Comparison of ENCODE assay signal across 14 mouse cellular contexts in genomic region chrX:113421517-113422187, GRCm38 (mm10).
DNase-seq lines count a peak whose midpoint lies in the region; ATAC-seq lines count a peak whose summit lies in the region.
"Had no signal": no experiment of that assay in that cellular context is flagged by ENCODE, and none has a peak within 500 bp of the region (broad histone marks: within the 10 kb centered on the region; RNA-seq: fewer than 3 reads in every experiment).

No protein-coding gene starts in this region.

- H3K36me3 ChIP-seq in forebrain, embryonic 12.5 days (replicated peaks), result no peaks in the 10 kb centered on the region
- no peaks in the 10 kb centered on the region for H3K36me3 ChIP-seq in forebrain, embryonic 13.5 days (ENCODE audit: poor library complexity, severe bottlenecking)
- H3K36me3 ChIP-seq: limb, embryonic 12.5 days; liver, embryonic 15.5 days had no signal

- DNase-seq in ES-CJ7 (ENCODE audit: low read depth, low spot score), result peak; percentile 1
- DNase-seq in embryo, embryonic 11 days, result peak; percentile 71
- DNase-seq in mesoderm, embryonic 11.5 days (ENCODE audit: low read depth, low spot score), result peak; percentile 54
- DNase-seq in gastrocnemius, postnatal 4 days (ENCODE audit: low spot score in 2 of 2), result no peak
- DNase-seq in layer of hippocampus, postnatal 36 days, result no peak
- DNase-seq: cerebellum, adult 18-20 months; heart, postnatal 14 days; thymus, postnatal 25 days had no signal

- H3K4me1 ChIP-seq in forebrain, embryonic 12.5 days, result peaks cover 3% of the 10 kb centered on the region; the same call in 1 of the 2 replicates
- H3K4me1 ChIP-seq in forebrain, embryonic 13.5 days, result no peaks in the 10 kb centered on the region
- H3K4me1 ChIP-seq: limb, embryonic 12.5 days; liver, embryonic 15.5 days had no signal

- no peaks in the 10 kb centered on the region for H3K9me3 ChIP-seq in forebrain, embryonic 12.5 days
- no peaks in the 10 kb centered on the region for H3K9me3 ChIP-seq in forebrain, embryonic 13.5 days (replicated peaks)
- H3K9me3 ChIP-seq: limb, embryonic 12.5 days; liver, embryonic 15.5 days had no signal

- H3K27me3 ChIP-seq in forebrain, embryonic 12.5 days, result no peaks in the 10 kb centered on the region
- H3K27me3 ChIP-seq in forebrain, embryonic 13.5 days, result no peaks in the 10 kb centered on the region
- H3K27me3 ChIP-seq: limb, embryonic 12.5 days; liver, embryonic 15.5 days had no signal

- no peak overlapping the region for H3K4me3 ChIP-seq in forebrain, embryonic 12.5 days (replicated peaks)
- no peak overlapping the region for H3K4me3 ChIP-seq in forebrain, embryonic 13.5 days
- H3K4me3 ChIP-seq: left cerebral cortex, adult 2 months; limb, embryonic 12.5 days; liver, embryonic 15.5 days had no signal

- peak; percentile 72 for ATAC-seq in forebrain, embryonic 12.5 days (ENCODE audit: low FRiP score)
- no peak for ATAC-seq in forebrain, embryonic 13.5 days
- ATAC-seq in erythroid progenitor cell, adult 5-6 weeks (replicated peaks; ENCODE audit: low FRiP score, poor library complexity, severe bottlenecking), result no peak

- no peak overlapping the region for H3K4me2 ChIP-seq in forebrain, embryonic 12.5 days
- H3K4me2 ChIP-seq in forebrain, embryonic 13.5 days, result no peak overlapping the region
- H3K4me2 ChIP-seq: limb, embryonic 12.5 days; liver, embryonic 15.5 days had no signal

- 28% methylated on average over 3 of the region's 3 CpGs for WGBS in forebrain, embryonic 12.5 days
- WGBS in forebrain, embryonic 13.5 days, result 25% methylated on average over 3 of the region's 3 CpGs

- no peak overlapping the region for H3K27ac ChIP-seq in forebrain, embryonic 12.5 days
- H3K27ac ChIP-seq in forebrain, embryonic 13.5 days, result no peak overlapping the region
- H3K27ac ChIP-seq: left cerebral cortex, adult 2 months; limb, embryonic 12.5 days; liver, embryonic 15.5 days had no signal

- no peak overlapping the region for H3K9ac ChIP-seq in forebrain, embryonic 12.5 days
- no peak overlapping the region for H3K9ac ChIP-seq in forebrain, embryonic 13.5 days
- H3K9ac ChIP-seq: limb, embryonic 12.5 days; liver, embryonic 15.5 days had no signal

Comparison
In these comparisons a context has a peak if more than half of its experiments do, and no peak if none do; other contexts are left out.
1. DNase-seq: peak in ES-CJ7 (single experiment), embryo, embryonic 11 days (single experiment) and mesoderm, embryonic 11.5 days (single experiment); none in gastrocnemius, postnatal 4 days (0 of 2) and layer of hippocampus, postnatal 36 days (0 of 2).